Mouse (Mus musculus): ENCODE data around the gene Bmpr2. TPM values are rescaled to one million over a fixed set of nuclear protein-coding genes. Genes with fewer than 3 reads are reported as not detected.
"Not testable (repeated sequence)": the region's sequence is repeated elsewhere in the genome, so short reads cannot be mapped to it uniquely, and the experiment has no call there.

Bmpr2 gene
- total RNA-seq (2022), result 10 to 100 TPM; 43.4 to 47.8 (median 46.4) TPM

DNA sequence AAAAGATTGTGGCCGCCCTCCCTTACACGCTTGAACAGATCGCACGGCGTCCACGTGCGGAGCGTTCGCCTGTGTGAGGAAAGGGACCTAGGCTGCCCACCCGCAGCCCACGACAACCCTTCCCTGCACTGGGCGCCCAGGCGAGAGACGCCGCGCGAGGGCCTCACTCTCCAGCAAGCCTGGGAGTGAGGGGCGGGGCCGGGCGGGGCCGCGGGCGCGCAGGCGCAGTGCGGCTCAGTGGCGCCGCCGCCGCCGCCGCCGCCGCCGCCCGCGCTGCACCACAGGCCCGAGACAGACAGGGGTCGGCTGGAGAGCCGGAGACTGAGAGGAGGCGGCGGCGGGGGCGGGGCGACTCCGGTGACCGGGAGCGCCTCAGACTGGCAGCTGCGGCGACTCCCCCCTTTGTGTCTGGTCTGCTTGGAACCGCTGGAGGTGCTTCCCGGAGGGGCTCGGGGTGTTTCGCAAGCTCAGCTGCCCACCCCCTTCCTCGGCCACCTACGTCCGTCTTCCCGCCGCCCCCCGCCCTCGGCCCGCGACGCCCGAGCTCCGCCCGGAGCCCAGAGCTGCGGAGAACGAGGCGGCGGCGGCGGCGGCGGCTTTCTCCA is at the start of gene Bmpr2:
TSS of gene Bmpr2 (plus strand) at position 237 of the 605 bp plus-strand sequence.
- DNase-seq (ENCODE audit: low spot score), result peak; percentile 84

DNA sequence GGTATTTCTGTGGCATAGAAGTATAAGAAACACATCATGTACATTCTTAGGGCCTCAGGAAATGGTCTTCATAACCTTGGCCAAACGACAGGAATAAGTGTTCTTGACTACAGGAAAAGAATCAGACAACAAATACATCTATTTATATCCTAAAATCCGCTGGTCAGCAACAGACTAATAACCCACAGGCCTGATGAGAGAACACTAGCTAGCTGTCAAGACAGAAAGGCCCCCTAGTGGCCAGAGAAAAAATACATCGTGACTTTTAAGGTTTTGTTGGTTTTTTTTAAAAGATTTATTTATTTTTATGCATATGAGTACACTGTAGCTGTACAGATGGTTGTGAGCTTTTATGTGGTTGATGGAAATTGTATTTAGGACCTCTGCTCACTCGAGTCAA is 43.3 kb upstream of the Bmpr2 start:
- peak; percentile 25 for DNase-seq (ENCODE audit: low spot score)

DNA sequence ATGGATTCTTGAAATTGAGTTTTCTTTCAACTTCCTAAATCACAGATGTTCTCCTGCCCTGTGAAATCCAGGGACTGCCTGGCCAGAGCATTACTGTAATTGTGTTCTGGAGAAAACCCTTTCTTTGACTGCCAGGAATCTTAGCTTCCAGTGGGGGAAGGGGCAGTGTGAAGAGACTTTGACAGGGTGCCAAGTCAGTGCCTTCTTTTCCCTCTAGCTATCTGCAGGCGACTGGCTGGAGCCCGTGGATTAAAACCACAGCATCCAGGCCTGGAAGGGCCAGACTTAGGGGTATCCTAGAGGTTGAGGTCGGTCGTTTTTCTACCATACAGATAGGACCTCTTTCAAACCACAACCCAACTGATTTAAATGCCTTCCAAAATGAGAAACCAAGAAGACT is 37.5 kb upstream of the Bmpr2 start:
- no peak for DNase-seq (ENCODE audit: low spot score)

DNA sequence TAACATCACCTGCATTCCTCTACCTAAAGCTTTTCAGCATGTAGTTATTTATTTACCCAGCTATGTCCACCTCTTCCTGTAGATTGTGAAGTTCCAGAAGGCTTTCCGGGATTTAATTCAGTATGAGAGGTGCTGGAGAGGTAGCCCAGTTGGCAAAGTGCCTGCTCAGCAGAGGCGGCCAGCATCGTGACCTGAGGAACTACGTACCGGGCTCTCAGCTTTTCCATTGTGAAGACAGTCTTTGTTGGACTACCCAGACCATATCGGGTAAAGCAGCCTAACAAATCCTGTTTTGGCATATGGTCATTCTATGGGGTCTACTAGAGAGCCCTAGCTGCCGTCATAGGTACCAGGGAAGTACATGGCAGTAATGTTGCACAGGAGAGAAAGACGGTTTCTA is 33.1 kb upstream of the Bmpr2 start:
- DNase-seq (ENCODE audit: low spot score), result no peak

DNA sequence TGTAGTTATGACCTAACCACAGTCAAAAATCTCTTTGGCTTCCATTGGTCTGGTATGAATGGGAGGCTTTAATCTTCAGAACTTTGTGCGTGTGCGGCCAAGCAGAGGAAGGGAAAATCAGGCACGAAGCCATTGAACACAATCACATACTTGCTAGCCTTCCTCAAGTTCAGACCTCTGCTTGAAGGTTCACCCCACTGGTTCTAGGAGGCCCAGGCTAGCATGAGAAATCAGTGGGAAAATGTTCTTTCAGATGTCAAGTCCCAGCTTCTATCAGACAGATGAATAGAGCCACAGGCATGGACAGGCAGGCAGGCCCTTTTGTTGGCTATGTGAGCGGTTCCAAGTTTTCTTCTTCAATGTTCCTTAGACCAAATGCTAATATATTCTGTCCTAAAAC is 32.5 kb upstream of the Bmpr2 start:
- DNase-seq (ENCODE audit: low spot score), result no peak

DNA sequence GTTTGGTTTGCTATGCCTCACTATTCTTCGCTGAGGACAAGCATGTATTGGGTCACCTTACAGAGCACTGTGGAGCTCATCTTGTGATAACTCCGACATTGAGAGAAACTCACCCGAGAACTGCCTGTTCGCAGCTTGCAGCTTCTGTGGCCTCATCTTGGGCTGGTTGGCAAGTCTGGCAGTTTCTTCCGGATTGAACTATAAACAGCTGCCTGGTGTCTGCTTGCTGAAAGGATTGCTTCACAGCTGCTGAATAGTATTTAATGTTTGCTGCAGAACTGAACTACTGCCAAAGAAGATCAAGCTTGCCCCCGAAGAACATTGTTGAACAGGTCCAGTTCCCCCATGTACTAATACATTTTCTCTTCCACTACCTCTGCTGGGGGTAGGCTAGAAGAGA is 29.1 kb upstream of the Bmpr2 start:
- peak; percentile 13 for DNase-seq (ENCODE audit: low spot score)

DNA sequence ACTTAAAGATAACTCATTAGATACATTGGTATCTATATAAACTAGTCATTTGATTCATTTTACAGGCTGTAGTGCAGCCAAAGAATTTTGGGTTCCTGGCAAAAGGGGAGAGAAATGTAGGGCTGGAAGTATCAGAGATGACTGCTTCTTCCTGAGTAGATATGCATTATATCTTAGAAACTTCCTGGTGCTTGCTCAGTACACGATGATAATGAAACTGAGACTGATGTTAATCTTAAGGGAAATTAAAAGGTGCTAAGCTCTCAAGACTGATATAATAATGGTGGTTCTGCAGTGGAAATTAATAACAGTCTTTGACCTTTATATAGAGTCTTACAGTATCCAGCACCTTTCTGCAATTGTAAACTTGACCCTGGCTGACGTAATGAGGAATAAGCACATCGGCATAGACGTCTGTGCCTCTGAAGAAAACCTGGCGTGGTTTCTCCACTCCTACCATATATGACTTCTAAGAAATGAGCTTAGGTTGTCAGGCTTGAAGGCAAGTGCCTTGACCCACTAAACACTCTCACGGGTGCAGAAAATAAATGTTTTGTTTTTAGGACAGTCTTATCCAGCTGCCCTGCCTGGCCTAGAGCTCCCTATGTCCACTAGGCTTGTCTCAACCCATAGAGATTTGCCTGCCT is 24.3 kb upstream of the Bmpr2 start:
- DNase-seq (ENCODE audit: low spot score), result no peak

DNA sequence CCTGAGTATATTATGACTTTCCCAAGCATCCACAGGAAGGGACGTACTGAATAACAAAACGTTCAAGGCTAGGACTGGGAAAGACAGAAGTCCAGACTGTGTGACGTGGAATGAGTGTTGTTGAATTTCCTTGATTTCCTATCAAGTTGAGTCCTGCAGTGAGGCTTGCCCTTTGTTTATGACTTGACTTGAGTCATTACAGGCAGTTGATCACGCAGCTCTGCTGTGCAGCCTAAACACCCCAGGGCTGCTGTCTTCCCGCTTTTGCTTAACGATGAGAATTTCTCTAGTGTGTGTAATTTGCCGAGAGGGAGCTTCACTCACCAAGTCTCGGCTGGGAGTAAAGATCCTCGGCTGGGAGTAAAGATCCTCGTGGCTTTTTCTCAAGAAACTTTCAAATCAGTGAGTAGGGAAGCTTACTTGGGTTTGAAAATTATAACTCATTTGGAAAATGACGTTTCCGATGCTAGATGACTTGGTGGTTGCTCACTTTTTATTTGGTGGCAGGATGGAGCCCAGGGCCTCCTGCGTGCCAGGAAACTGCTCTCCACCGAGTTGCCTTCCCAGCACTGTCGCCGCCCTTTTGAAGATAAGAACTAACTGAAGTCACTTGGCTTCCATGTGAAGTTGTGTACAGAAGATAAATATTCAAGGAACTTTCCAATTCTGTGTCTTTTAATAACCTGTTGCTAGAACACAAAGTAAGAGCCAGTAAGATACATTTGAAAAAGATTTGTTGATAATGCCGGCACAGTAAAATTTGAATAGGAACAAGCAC is 23.4 kb upstream of the Bmpr2 start:
- DNase-seq (ENCODE audit: low spot score), result no peak

DNA sequence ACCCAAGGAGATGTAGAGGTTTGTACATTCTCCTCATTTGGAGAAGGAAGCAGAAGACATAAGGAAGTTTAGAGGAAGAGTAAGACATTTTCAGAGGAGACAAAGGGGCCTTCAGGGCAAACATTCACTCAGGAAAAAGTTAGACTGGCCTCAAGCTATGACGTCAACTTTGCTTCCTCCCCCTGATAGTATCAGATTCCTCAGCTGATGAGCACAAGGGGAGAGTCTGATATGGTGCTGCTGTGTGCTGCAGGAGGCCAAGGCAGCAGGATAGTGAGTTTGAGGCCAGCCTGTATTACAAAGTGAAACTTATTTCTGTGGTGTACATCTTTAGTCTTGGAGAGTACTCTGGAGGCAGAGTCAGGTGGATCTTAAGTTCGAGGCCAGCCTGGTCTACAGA is 14.2 kb upstream of the Bmpr2 start:
- DNase-seq (ENCODE audit: low spot score), result no peak

DNA sequence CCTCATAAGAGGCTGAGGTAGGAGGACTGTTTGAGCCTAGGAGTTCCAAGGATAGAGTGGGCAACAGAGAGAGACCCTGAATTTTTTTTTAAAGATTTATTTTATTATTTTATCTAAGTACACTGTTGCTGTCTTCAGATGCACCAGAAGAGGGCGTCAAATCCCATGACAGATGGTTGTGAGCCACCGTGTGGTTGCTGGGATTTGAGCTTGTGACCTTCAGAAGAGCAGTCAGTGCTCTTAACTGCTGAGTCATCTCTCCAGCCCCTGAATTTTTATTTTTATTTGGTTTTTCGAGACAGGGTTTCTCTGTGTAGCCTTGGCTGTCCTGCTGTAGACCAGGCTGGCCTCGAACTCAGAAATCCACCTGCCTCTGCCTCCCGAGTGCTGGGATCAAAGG is 13.5 kb upstream of the Bmpr2 start:
- not testable (repeated sequence) for DNase-seq (ENCODE audit: low spot score)

DNA sequence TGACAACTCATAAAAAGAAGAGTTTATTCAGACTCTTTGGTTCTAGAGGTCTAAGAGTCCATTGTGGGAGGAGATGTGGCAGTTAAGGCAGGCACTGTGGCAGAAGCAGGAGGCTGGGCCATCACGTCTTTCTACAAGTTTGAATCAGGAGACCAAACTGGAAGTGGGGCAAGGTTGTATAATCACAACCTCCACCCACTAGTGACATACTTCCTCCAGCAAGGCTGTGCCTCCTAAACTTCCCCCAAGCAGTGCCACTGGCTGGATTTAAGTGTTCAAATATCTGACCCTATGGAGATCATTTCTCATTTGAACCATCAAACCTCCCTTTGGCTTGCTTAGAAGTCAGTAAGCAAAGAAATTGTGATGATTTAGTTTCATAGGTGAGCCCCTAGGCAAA is 7.9 kb upstream of the Bmpr2 start:
- DNase-seq (ENCODE audit: low spot score), result no peak

DNA sequence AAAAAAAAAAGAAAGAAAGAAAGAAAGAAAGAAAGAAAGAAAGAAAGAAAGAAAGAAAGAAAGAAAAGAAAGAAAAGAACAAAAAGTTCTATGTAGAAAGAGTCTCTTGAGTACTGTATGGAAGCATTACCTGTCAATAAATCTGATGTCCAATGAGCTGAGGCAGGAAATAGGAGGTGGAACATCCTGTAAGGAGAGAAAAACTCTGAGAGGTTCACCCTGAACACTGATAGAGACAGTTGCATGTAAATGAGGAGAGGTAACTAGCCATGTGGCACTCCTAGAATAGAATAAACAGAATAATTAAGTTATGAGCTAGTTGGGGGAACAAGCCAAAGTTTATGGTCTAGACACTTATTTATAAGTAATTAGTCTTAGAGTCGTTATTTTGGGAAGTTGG is 4.9 kb upstream of the Bmpr2 start:
- no peak for DNase-seq (ENCODE audit: low spot score)

DNA sequence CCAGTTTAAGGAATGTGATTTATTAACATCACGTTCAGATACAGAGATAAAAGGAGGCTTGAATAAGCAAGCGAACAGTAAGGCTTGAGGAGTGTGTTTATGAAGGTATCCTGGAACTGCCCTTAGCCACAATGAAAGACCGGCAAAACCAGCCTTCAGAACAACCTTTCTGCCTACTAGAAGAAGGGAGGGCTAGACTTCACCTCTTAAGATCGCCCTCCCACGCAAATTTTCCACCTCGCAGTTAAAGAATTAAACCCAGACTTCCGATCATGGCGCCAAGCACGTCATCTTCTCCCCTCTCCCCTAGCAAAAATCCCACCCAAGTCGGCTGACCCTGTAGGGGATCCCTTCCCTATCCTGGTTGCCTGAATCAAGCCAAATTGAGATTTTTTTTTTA is 992 bp upstream of the Bmpr2 start:
- no peak for DNase-seq (ENCODE audit: low spot score)

DNA sequence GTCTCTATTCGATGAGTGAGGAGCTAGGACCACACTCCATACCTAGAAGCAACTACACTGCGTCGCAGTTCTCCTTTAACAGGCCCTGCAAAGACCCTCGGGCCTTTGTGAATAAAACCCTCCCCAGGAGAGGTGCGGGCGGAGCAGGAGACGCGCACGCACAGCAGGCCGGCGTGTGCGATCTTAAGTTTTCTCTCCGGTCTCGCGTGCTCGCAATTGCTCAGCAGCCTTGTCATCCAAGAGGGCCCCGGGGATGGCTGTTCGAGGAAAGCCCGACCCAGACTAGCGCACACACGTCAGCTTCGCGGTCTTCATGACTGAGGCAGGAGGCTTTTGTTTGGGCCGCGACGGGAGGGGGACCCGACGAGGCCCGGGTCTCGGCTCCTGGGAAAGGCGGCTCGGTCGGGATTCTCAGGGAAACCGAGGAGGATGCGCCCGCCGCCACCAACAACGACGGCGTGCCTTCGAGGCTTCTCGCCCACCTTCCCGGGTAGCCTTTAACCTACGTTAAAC is 493 bp upstream of the Bmpr2 start:
- DNase-seq (ENCODE audit: low spot score), result no peak

DNA sequence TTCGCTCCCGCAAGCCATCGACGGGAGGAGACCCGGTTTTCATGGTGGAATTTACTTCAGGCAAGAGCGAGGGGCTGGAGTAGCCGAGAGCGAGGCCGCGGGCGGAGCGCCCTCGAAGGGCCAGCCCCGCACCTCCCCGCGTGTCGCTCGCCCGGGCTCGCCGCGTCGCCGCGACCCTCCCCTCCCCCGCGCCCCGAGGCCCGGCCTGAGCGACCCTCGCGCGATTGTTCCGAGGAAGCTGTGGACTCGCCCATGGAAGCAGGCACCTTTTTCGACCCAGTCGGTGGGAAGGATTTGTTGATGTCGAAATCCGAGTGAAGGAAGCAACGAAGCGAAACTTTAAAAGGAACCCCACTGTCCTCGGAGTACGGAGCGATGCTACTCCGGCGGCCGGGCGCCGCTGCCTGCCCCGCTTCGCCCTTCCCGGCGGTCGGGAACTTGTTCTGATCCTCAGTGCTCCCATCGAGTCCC is 616 bp downstream of the Bmpr2 start:
- DNase-seq (ENCODE audit: low spot score), result peak; percentile 58

DNA sequence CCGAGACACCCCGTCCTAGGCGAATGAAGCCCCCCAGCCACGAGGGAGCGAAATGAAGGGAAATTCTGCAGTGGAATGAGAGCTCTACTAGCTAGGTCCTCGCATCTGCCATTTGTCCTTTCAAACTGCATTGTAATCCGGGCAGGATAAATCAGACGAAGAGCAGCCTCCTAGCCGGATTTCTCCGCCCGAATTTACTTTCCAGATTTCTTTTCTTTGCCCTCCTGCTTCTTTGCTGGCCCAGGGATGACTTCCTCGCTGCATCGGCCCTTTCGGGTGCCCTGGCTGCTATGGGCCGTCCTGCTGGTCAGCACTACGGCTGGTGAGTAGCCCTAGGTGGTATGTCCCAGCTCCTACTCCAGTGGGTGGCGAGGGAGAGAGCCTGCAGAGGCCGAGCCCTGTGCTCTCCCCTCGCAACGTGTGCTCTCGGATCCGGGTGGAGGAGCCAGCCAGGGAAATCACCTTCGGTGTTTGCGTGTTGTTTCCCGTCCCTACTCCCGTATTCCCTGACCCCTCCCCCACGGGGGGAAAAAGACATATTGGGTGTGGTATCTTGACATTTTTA is 1.3 kb downstream of the Bmpr2 start:
- peak; percentile 55 for DNase-seq (ENCODE audit: low spot score)

DNA sequence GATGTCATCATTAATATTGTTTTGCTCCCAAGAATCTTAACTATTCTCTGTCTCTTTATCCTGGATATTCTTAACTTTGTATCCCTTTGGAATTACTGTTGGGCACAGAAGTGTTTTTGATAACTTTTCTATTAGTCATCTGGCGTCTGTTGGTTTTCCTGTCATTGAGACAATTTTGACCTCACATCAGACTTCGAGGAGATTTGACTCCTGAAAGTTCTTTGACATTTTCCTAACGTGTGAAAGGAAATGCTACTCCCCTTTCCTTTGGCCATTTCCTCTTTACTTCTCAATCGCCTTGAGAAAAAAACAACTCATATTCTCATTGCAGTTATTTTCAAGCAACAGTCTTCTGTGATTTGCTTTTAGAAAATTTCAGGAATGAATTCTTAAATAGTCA is 2.1 kb downstream of the Bmpr2 start:
- peak; percentile 37 for DNase-seq (ENCODE audit: low spot score)

DNA sequence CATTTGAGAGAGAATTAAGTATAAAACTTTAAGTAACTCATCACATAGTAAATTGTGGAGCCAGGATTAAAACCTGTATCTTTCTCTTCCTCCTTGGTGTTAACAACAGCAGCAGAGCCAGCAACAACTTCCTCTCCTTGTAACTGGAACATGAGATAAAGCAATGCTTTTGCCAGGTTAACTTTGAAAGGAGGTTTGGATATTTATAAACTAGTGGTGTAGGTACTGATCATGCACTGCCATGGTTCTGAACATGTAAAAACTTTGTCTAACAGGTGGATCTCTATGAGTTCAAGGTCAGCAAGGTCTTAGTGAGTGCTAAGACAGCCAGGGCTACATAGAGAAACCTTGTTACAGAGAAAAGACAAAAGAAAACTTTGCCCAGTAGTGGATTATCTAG is 3.4 kb downstream of the Bmpr2 start:
- DNase-seq (ENCODE audit: low spot score), result peak; percentile 50

DNA sequence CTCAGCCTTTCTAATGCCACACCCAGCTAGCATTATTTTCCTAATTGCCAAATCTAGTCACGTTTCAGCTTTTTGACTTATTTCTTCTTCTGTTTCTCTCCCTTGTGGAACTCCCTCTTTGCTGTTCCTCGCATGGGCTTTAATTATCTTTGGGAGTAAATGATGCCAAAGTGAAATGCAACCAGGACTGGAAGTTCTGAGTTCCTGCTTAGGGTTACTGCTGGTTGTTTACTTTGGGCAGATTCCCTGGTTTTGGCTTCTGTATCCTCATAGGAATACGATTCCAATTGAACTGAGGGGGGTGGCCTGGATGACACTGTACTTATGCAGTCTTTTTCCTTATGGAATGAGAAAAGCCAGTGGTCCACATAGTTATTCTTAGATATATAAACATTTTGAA is 8.7 kb downstream of the Bmpr2 start:
- DNase-seq (ENCODE audit: low spot score), result peak; percentile 70

DNA sequence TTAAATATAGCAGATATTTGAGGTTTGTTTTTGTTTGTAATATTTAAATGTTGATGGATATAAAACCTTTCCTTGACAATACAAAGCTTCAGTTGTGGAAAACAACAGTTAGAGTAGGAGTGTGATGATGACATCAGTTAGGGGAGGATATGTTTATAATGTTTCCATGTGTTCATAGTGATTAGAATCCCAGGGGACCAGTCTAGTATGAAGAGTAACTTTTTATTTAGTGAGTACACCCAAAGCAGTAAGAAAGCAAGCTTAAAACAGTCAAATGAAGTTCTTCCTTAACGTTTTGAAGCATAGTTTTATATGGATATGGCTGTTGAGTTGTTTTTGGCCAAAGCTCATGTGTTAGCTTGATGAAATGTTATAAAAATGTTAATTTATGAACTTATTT is 17.9 kb downstream of the Bmpr2 start:
- peak; percentile 60 for DNase-seq (ENCODE audit: low spot score)

DNA sequence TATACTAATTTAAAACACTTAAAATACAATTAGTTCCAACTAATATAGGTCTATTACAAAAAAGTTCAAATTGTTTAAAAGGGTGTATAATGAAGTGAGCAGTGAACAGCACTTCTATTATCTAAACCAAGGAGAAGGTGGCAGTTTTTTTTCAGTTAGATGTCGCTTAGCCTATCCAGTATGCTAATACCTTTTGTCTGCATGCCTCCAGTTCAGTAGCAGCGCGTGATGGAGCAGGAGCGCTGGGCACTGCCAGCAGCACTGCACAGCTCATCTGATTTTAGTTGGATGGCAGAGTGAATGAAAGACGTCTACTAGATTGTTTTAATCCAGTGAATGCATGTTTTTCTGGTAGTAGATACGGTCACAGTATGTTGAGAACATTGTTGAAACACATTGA is 25.8 kb downstream of the Bmpr2 start:
- DNase-seq (ENCODE audit: low spot score), result no peak

DNA sequence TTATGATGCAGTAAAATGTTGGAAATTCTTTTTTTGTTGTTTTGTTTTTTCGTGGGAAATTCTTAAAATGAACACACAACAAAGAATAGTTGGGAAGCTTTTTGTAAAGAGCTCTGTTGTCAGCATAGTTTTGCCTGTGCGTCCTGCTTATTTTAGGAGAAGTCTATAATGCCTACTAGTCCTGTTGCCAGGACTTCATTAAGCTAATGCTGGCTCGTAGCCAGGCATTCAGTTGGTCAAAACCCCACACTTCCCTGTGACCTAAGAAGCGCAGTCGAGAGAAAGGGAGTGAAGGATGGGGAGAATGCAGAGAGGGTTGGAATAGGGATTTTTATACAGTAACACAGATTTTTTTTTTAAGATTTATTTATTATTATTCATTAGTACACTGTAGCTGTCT is 26.5 kb downstream of the Bmpr2 start:
- DNase-seq (ENCODE audit: low spot score), result no peak

Measured in heart, adult 8-10 months (tissue).